ENCODE assay signal across 8 mouse cellular contexts in the genomic region with DNA sequence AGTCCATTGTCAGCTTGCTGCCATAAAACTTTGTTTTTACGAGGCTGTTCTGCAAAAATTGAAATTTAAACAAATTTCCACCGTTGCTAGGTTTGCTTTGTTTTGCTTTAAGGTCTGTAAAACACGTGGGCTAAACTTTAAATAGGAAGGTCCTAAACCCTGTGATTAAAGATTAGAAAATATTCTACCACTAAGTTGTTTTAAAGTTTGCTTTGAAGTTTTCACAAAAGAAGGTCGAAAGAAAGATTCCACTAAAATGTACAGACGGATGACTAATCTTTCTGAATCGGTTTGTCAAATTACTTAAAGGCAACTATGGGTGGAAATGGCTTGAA. TPM values are rescaled to one million over a fixed set of nuclear protein-coding genes. Genes with fewer than 3 reads are reported as not detected.
DNase-seq lines count a peak whose midpoint lies in the region; ATAC-seq lines count a peak whose summit lies in the region.

A gene (plus strand): TSS at position 288 of the 335 bp plus-strand sequence.

- no peak for DNase-seq in kidney, adult 11 months
- peak; percentile 34 for DNase-seq in MEL-GATA-1-ER (ENCODE audit: extremely low read depth, low read depth)
- no peak for DNase-seq in forebrain, embryonic 10.5 days (ENCODE audit: extremely low spot score, low spot score)
- peak; percentile 36 for DNase-seq in induced T-regulatory cell, adult 2 months (ENCODE audit: low read depth)
- DNase-seq in spleen, adult 18-20 months, result no peak
- DNase-seq in thymus, postnatal 14 days, result no peak

- peak within 1 kb of the TSS; percentile 91 for H3K4me2 ChIP-seq in kidney, embryonic 16.5 days (replicated peaks; ENCODE audit: low read depth, low read length)
- peak within 1 kb of the TSS; percentile 87 for H3K4me2 ChIP-seq in midbrain, embryonic 15.5 days

- H3K4me1 ChIP-seq in kidney, embryonic 16.5 days (ENCODE audit: insufficient read depth, low read length), result peaks cover 17% of the 10 kb centered on the region
- H3K4me1 ChIP-seq in forebrain, embryonic 10.5 days, result peaks cover 48% of the 10 kb centered on the region
- peaks cover 23% of the 10 kb centered on the region for H3K4me1 ChIP-seq in midbrain, embryonic 15.5 days

- no peaks in the 10 kb centered on the region for H3K27me3 ChIP-seq in kidney, embryonic 16.5 days (ENCODE audit: insufficient read depth, low read length)
- peaks cover 22% of the 10 kb centered on the region for H3K27me3 ChIP-seq in forebrain, embryonic 10.5 days (ENCODE audit: poor library complexity, severe bottlenecking)
- no peaks in the 10 kb centered on the region; the same call in 1 of the 2 replicates for H3K27me3 ChIP-seq in midbrain, embryonic 15.5 days (replicated peaks)

- H3K4me3 ChIP-seq in kidney, embryonic 16.5 days (ENCODE audit: low read length), result peak within 1 kb of the TSS; percentile 92
- peak within 1 kb of the TSS; percentile 75 for H3K4me3 ChIP-seq in forebrain, embryonic 10.5 days
- peak within 1 kb of the TSS; percentile 63 for H3K4me3 ChIP-seq in midbrain, embryonic 15.5 days

- H3K9me3 ChIP-seq in kidney, embryonic 16.5 days (ENCODE audit: low read length), result no peaks in the 10 kb centered on the region
- no peaks in the 10 kb centered on the region for H3K9me3 ChIP-seq in forebrain, embryonic 10.5 days
- no peaks in the 10 kb centered on the region for H3K9me3 ChIP-seq in midbrain, embryonic 15.5 days

- H3K36me3 ChIP-seq in kidney, embryonic 16.5 days (ENCODE audit: insufficient read depth, low read length), result peaks cover 11% of the 10 kb centered on the region
- H3K36me3 ChIP-seq in forebrain, embryonic 10.5 days (replicated peaks), result peaks cover 18% of the 10 kb centered on the region
- peaks cover 8% of the 10 kb centered on the region for H3K36me3 ChIP-seq in midbrain, embryonic 15.5 days (replicated peaks)

- peak within 1 kb of the TSS; percentile 98 for H3K9ac ChIP-seq in kidney, embryonic 16.5 days (replicated peaks; ENCODE audit: low read length)
- H3K9ac ChIP-seq in midbrain, embryonic 15.5 days, result peak within 1 kb of the TSS; percentile 99

- WGBS in kidney, embryonic 16.5 days, result under 1% methylated on average over 6 of the region's 6 CpGs
- WGBS in forebrain, embryonic 10.5 days, result under 1% methylated on average over 6 of the region's 6 CpGs
- WGBS in midbrain, embryonic 15.5 days, result under 1% methylated on average over 6 of the region's 6 CpGs

- ATAC-seq in kidney, embryonic 16.5 days (ENCODE audit: low FRiP score, low TSS enrichment), result no peak
- ATAC-seq in midbrain, embryonic 15.5 days (replicated peaks), result no peak

- peak within 1 kb of the TSS; percentile 100 for H3K27ac ChIP-seq in kidney, embryonic 16.5 days (ENCODE audit: low read length)
- H3K27ac ChIP-seq in forebrain, embryonic 10.5 days, result peak within 1 kb of the TSS; percentile 96
- H3K27ac ChIP-seq in midbrain, embryonic 15.5 days, result peak within 1 kb of the TSS; percentile 97

RNA-seq across cellular contexts. Expression of the gene that starts here (rescaled TPM):
- 416 and 441 TPM in 2 replicates for polyA plus RNA-seq in kidney, embryonic 16.5 days (2015; fragmentation: Nextera tagmentation; extraction: Ambion mirVana)
- polyA plus RNA-seq in forebrain, embryonic 10.5 days (2016; fragmentation: Nextera tagmentation; extraction: Ambion mirVana), result 183 and 206 TPM in 2 replicates
- polyA plus RNA-seq in midbrain, embryonic 15.5 days (2015; fragmentation: Nextera tagmentation; extraction: Ambion mirVana), result 787 and 795 TPM in 2 replicates

Comparison
In these comparisons a context has a peak if more than half of its experiments do, and no peak if none do; other contexts are left out.
1. DNase-seq: peak in MEL-GATA-1-ER (single experiment) and induced T-regulatory cell, adult 2 months (single experiment); none in kidney, adult 11 months (single experiment), forebrain, embryonic 10.5 days (single experiment), spleen, adult 18-20 months (0 of 2) and thymus, postnatal 14 days (single experiment).
2. Peak in every context shown above with its lines, with median percentiles within 50 percentile points of each other: H3K27ac ChIP-seq and H3K4me3 ChIP-seq.